9 mouse cellular contexts compared by ENCODE assay signal in genomic region chr12:78098765-78099194, GRCm38 (mm10).
DNase-seq lines count a peak whose midpoint lies in the region; ATAC-seq lines count a peak whose summit lies in the region.
"Had no signal": no experiment of that assay in that cellular context is flagged by ENCODE, and none has a peak within 500 bp of the region (broad histone marks: within the 10 kb centered on the region; RNA-seq: fewer than 3 reads in every experiment).

No protein-coding gene starts in this region.

- H3K4me1 ChIP-seq in hindbrain, embryonic 13.5 days (replicated peaks), result 0 out of 2 replicates have a peak, but pooled peaks cover 10% of the 10 kb centered on the region
- peaks cover 3% of the 10 kb centered on the region for H3K4me1 ChIP-seq in hindbrain, embryonic 12.5 days

- no peak overlapping the region for H3K4me2 ChIP-seq in hindbrain, embryonic 13.5 days
- no peak overlapping the region for H3K4me2 ChIP-seq in hindbrain, embryonic 12.5 days (replicated peaks)

- DNase-seq in cerebellum, adult 11-12 months, result peak; percentile 56
- DNase-seq in frontal cortex, postnatal 25 days (ENCODE audit: low spot score in 2 of 2), result peak; percentile 49 to 68
- DNase-seq in left cerebral cortex, postnatal 36 days (ENCODE audit: low spot score in 2 of 2), result peak; percentile 76 to 82
- DNase-seq in right cerebral cortex, postnatal 36 days (ENCODE audit: low spot score in 2 of 2), result peak; percentile 78 to 79
- DNase-seq in adrenal gland, adult 18-20 months (ENCODE audit: low spot score in 2 of 2), result no peak
- DNase-seq in yolk sac, embryonic 10.5 days (ENCODE audit: low spot score), result no peak

- no peaks in the 10 kb centered on the region for H3K27me3 ChIP-seq in hindbrain, embryonic 13.5 days
- H3K27me3 ChIP-seq in hindbrain, embryonic 12.5 days, result no peaks in the 10 kb centered on the region

- H3K36me3 ChIP-seq in hindbrain, embryonic 13.5 days, result no peaks in the 10 kb centered on the region
- H3K36me3 ChIP-seq in hindbrain, embryonic 12.5 days, result no peaks in the 10 kb centered on the region
- H3K36me3 ChIP-seq: G1E had no signal

- ATAC-seq in hindbrain, embryonic 13.5 days (ENCODE audit: low FRiP score), result no peak
- no peak for ATAC-seq in hindbrain, embryonic 12.5 days (ENCODE audit: low FRiP score)

- intact Hi-C loops in left cerebral cortex, postnatal 36 days (cut with DNase I), result no loop called here

- H3K9me3 ChIP-seq in hindbrain, embryonic 13.5 days, result no peaks in the 10 kb centered on the region
- no peaks in the 10 kb centered on the region for H3K9me3 ChIP-seq in hindbrain, embryonic 12.5 days (replicated peaks)
- H3K9me3 ChIP-seq: G1E had no signal

- 69% methylated on average over 9 of the region's 9 CpGs for WGBS in hindbrain, embryonic 13.5 days
- WGBS in hindbrain, embryonic 12.5 days, result 81% methylated on average over 9 of the region's 9 CpGs

- H3K27ac ChIP-seq in hindbrain, embryonic 13.5 days, result peak overlapping the region; percentile 56; the same call in 1 of the 2 replicates
- H3K27ac ChIP-seq in hindbrain, embryonic 12.5 days, result no peak overlapping the region

- no peak overlapping the region for H3K4me3 ChIP-seq in hindbrain, embryonic 13.5 days
- no peak overlapping the region for H3K4me3 ChIP-seq in hindbrain, embryonic 12.5 days

- H3K9ac ChIP-seq in hindbrain, embryonic 13.5 days, result no peak overlapping the region
- no peak overlapping the region for H3K9ac ChIP-seq in hindbrain, embryonic 12.5 days

Comparison
In these comparisons a context has a peak if more than half of its experiments do, and no peak if none do; other contexts are left out.
1. DNase-seq: peak in cerebellum, adult 11-12 months (single experiment), frontal cortex, postnatal 25 days (2 of 2), left cerebral cortex, postnatal 36 days (2 of 2) and right cerebral cortex, postnatal 36 days (2 of 2); none in adrenal gland, adult 18-20 months (0 of 2) and yolk sac, embryonic 10.5 days (single experiment).